Mouse (Mus musculus): Measurements from ENCODE around the gene B4galt5. TPM values are rescaled to one million over a fixed set of nuclear protein-coding genes. Genes with fewer than 3 reads are reported as not detected.
"Not testable (repeated sequence)": the region's sequence is repeated elsewhere in the genome, so short reads cannot be mapped to it uniquely, and the experiment has no call there.

Gene B4galt5
- total RNA-seq (2017) = 42.5 and 50.4 TPM in 2 replicates

DNA sequence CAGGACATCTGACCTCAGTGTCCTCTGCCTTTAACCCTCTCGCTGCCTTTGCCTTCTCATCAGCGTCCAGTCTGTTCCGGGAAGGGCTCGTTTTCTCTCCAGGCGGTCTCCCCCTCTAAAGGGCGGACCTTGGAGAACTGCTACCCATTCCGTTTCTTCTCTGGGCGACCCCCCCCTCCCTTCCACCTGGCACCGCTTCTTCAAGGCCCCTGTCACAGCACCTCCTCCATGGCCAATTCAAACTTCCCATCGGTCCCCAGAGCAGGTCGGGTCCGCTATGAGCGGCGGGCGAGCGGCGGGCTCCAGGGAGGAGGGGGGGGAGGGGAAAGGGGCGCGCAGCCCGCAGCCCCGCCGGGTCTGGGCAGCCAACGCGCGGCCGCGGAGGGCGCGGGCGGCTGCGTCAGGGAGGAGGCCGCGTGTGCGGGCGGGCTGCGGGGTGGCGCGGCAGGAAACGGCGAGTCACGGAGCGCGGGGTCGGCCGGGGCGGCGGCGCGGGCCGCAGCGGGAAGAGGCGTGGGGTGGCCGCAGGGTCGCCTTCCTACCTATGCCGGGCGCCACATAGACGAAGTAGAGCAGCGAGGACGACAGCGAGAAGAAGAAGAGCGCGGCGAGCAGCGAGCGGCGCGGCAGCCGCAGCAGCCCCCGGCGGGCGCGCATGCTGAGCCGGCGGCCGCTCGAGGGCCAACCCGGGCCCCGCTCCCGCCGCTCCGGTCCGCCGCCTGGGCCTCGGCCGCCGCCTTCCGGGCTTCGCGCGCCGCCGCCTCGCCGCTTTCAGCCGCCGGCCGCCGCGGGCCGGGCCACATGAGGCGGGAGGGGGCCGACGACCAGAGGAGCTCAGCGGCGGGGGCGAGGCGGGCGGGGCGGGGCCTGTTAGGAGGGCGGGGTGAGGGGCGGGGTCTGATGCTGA is at the start of gene B4galt5:
TSS of gene B4galt5 (minus strand) at position 808 of the 907 bp plus-strand sequence.
- ATAC-seq (ENCODE audit: extremely low read depth, insufficient number of reproducible peaks, low FRiP score, poor library complexity, severe bottlenecking) = no peak

DNA sequence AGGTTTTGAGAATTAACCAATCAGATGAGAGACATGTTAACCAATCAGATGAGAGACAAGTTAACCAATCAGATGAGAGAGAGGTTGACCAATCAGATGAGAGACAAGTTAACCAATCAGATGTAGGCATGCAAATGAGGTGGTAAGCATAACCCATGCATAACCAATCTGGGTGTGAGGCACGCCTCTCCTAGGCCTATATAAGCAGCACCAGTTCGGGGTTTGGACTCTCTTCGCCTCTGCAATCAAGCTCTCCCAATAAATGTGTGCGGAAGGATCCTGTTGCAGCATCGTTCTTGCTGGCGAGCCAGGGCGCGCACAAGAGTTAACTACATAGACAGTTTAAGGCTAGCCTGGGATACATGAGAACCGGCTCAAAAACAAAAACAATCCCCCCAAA is 47.4 kb upstream of the B4galt5 start:
- not testable (repeated sequence) for ATAC-seq (ENCODE audit: extremely low read depth, insufficient number of reproducible peaks, low FRiP score, poor library complexity, severe bottlenecking)

DNA sequence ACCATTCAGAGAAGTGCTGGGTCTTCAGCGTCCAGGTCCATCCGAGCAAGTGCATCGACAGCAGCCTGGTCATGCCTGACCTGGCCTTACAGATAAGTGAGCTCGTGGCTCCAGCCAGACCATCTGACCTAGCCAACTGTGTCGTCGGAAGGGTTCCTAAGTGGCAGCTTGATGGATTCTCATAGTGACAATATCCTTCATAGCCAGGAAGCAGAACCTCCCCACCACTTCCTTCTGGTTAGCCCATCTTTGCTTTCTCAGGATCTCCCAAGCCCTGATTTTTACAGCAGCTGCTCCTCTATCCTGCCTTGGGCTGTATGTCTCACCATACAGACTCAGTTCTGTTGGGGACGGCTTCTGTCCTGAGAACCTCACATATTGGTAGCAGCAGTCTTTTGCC is 45.4 kb upstream of the B4galt5 start:
- ATAC-seq (ENCODE audit: extremely low read depth, insufficient number of reproducible peaks, low FRiP score, poor library complexity, severe bottlenecking) = no peak

DNA sequence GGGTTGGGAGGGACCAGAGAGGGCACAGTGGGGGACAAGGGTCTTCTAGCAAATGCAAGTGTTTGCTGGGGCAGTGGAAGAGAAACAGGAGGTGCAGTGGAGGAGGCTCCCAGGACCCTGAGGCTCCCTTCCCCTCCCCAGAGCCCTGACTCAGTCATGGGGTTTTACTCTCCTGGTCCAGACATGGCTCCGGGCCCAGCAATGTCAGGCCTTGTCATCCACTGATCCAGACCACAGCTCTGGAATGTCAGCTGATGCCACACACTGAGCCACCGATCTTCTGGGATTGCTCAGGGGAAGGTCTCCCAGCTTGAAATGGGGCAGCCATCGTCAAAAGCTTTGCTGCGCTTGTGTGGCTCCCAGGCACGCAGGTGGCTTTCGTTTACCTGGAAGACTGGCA is 38.0 kb upstream of the B4galt5 start:
- ATAC-seq (ENCODE audit: extremely low read depth, insufficient number of reproducible peaks, low FRiP score, poor library complexity, severe bottlenecking) = no peak

DNA sequence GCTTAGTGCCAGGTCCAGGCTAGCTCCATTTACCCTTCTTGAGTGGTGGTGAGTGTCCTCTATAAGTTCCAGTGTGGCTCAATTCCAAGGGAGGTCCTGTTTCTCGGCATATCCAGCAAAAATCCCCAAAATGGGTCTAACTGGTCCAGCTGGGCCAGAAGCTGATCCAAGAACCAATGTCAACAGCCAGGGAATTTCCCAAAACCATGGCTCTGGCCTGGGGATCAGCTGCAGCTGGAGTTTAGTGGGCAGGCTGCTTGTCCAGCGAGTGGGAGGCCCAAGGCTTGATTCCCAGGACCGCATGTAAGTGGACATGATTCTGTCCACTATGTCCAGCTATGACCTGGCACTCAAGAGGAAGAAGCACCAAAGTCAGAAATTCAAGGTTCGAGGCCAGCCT is 37.5 kb upstream of the B4galt5 start:
- ATAC-seq (ENCODE audit: extremely low read depth, insufficient number of reproducible peaks, low FRiP score, poor library complexity, severe bottlenecking) = no peak

DNA sequence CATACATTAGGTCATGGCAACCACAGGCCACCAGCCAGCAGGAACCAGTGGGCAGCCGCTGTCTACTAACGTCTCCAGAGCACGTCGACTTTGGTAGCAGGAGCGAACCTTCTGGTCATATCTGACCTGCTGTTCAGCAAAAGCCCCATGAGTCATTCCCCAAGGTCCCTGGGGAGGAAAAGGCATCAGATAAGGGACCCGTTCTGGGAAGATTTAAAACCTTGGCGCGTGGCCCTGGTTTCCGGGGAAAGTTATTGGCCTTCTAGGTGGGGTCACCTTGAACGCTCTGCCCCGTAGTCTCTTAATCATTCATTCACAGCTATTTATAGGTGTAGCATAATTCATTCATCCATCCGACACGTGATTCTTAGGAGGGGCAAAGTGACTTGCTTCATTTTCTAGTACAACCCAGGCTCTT is 34.7 kb upstream of the B4galt5 start:
- ATAC-seq (ENCODE audit: extremely low read depth, insufficient number of reproducible peaks, low FRiP score, poor library complexity, severe bottlenecking) = no peak

DNA sequence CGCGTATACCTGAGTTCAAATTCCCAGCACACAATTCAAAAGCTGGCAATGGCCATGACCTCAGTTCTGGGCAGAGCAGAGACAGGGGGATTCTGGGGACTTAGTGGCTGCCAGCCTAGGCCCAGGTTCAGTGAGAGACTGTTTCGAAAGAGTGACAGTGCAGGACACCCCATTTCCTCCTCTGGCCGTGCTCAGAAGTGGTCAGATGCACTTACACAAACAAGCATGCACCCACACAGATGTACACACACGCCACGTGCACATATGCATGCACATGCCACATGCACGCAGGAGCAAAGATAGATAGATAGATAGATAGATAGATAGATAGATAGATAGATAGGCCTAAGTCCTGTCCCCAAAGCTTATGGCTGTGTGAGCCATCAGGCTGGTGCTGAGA is 33.4 kb upstream of the B4galt5 start:
- ATAC-seq (ENCODE audit: extremely low read depth, insufficient number of reproducible peaks, low FRiP score, poor library complexity, severe bottlenecking) = 0 out of 2 replicates have a peak, but pooled peaks have one; percentile 23

DNA sequence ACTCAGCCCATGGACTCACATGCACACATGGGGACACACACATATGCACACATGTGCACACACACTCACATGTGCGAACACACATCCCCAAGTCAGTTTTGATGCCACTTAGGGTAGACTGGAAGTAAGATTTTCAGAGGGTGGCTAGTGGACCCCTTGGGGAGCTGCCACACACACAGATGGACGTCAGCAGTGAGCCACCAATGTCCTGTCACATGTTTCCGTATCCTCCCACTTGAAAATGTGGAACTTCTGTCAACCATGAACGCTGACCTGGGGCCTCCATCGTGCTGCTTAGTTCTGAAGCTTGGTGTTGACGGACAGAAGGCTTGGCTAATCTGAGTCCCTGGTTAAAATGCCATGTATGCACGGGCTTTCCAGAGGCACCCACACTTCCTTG is 32.6 kb upstream of the B4galt5 start:
- peak; percentile 85 for ATAC-seq (ENCODE audit: extremely low read depth, insufficient number of reproducible peaks, low FRiP score, poor library complexity, severe bottlenecking)

DNA sequence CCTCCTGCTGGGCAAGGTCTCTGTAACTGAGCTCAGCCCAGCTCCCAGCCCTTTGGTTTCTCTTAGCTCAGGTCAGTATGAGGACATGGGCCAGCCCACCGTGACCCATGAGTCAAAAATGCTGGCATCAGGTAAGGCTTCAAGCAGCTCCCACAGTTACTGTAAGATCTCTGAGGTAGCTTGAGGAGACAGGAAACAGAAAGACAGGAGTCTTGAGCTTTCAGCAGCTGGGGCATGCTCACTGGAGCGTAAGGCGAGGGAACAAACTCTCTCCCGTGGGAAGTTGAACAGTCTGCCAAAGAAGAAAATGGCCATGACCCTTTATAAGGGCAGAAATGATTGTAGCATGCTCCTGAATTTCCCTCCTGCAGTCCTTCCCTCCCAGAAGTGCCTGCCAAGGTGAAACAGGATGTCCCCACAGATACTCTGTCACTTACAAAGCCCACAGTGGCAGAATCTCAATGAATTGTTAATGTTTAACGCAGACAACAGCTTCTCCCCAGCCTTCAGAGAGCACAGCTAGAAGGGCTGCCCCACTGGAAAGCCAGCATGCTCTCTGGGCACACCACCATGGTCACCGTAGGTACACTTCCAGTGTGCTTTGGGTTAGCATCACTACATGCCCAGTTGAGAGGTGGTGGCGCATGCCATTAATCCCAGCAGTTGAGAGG is 31.8 kb upstream of the B4galt5 start:
- ATAC-seq (ENCODE audit: extremely low read depth, insufficient number of reproducible peaks, low FRiP score, poor library complexity, severe bottlenecking) = no peak

DNA sequence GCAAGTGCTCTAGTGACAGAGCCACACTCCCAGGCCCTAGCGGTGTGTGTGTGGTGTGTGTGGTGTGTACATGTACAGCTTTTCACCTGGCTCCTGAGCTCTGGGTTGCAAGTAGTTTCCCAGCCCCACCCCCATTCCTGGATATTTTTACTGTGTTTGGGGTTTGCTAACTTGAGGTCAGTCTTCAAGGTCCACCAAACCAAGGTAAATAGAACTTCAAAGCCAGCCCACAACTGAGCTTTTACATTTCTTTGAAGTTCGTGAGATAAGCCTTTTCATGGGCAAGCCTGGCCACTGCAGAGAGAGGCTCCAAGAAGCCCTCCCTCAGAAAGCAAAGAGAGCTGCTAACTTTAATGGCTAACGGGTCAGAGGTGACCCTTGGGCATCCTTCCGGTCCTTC is 30.0 kb upstream of the B4galt5 start:
- no peak for ATAC-seq (ENCODE audit: extremely low read depth, insufficient number of reproducible peaks, low FRiP score, poor library complexity, severe bottlenecking)

DNA sequence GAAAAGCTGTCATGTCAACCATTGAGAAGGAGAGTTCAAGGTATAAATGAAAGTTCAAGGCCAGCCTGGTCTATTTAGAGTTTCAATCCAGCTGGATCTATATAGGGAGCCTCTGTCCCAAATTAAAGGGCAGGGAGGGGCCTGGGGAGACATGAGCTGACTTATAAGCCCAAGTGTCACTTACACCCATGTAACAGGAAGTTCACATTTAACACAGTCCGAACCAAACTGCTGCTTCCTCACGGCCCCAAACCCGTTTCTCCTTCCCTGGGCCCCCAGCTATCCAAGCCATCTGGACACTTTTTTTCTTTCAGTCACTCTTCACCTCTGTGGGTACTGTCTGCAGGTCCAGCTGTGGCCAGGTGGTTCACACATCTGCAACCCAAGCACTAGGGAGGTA is 28.7 kb upstream of the B4galt5 start:
- no peak for ATAC-seq (ENCODE audit: extremely low read depth, insufficient number of reproducible peaks, low FRiP score, poor library complexity, severe bottlenecking)

DNA sequence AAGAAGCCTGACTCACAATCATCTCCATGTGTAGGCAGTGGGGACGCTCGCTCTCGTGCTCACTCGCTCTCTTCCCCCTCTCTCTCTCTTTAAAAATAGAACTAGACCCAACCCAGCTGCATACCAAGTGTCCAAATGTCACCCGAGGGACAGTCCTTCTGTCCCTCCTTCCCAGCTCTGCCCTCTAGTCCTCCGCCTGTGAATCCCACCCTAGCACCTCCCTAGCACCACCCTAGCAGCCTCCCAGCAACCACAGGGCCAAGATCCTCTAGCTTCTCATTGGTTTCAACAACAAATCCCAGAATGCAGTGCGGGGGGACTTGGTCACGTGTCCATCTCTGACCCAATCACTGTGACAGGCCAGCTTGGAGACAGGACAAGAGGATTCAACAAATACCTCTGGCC is 27.2 kb upstream of the B4galt5 start:
- ATAC-seq (ENCODE audit: extremely low read depth, insufficient number of reproducible peaks, low FRiP score, poor library complexity, severe bottlenecking) = no peak

DNA sequence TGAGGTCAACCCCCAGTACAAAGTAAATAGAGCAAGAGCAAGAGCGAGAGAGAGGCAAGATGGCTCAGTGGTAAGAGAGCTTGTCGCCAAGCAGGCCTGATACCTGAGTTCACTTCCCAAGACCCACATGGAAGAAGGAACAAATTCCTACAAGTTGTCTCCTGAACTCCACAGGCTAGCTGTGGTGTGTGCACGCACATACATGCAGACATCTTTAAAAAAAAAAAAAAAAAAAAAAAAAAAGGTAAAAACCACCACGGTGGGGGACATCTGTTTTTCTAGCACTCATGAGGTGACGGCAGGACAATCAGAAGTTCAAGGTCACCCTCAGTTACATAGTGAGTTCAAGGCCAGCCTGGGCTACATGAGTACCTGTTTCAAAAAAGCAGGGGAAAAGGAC is 26.7 kb upstream of the B4galt5 start:
- ATAC-seq (ENCODE audit: extremely low read depth, insufficient number of reproducible peaks, low FRiP score, poor library complexity, severe bottlenecking) = no peak

DNA sequence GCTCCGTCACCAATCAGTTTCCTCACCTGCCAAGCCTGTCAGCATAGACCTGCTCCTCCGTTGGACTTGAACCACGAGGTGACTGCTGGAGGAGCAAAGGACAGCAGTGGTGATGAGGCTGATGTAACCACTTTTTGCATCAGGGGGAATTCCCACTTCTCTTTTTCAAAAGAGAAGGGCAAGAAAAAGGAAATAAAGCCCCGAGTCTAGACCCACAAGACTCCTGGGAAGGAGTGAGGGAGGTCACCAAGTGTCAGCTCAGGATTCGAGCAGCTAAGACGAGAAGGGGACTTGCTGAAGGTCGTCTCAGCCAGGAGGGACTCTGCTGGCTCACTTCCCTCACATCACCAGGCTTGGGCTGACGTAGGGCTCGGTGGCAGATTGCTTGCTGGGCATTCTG is 26.2 kb upstream of the B4galt5 start:
- peak; percentile 79 for ATAC-seq (ENCODE audit: extremely low read depth, insufficient number of reproducible peaks, low FRiP score, poor library complexity, severe bottlenecking)

DNA sequence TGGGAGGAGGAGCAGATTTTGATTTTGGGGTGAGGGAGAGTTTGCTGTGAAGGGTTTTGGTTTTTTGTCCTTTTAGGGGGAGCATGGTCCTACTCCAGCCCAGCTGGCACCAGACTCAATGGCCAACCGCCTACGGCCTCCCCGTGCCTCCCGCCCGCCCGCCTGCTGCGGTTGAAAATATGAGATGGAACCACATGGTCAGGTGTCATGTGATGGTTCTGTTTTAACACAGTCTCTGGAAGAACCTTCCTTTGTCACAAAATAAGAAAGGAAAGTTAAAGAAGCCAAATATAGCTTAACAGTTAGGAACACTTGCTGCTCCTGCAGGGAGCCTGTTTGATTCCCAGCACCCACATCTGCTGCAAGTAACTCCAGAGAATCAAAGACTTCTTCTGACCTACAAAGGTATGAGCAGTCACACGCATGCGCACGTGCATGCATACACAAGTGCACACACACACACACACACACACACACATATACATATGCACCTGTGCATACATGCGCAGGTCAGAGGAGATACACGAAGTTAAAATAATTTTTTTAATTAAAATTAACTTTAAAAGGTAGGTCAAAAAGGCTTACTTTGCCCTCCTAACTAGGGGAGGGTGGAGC is 25.3 kb upstream of the B4galt5 start:
- ATAC-seq (ENCODE audit: extremely low read depth, insufficient number of reproducible peaks, low FRiP score, poor library complexity, severe bottlenecking) = no peak

DNA sequence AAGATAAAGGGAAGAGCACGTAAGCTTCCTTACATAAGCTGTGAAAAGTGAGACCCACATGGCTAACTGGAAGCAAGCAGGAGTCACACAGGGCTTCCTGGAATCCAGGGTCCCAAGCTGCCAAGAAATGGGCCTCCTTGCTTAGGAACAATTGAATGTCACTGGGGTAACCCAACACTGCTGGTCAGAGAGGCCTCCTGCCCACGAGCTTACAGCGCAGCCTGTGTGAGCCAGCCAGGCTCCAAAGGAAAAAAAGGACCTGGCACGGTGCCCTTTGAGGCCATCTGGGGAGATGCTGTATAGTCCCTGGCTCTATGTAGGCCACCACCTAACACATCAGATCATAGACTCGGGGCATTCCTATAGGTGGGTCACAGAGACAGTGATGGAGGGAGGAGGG is 24.3 kb upstream of the B4galt5 start:
- no peak for ATAC-seq (ENCODE audit: extremely low read depth, insufficient number of reproducible peaks, low FRiP score, poor library complexity, severe bottlenecking)

DNA sequence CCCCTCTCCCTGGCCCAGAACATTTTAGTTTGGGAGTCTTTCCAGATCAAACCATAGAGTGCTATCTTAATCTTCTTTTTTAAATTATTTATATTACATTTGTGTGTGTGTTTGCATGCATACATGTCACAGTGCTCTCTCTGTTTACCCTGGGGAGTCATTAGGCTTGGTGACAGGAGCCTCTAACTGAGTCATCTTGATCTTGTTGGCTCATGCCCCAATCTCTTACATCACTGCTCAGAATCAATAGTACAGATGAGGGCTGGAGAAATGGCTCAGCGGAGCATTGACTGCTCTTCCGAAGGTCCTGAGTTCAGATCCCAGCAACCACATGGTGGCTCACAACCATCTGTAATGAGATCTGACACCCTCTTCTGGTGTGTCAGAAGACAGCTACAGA is 22.5 kb upstream of the B4galt5 start:
- ATAC-seq (ENCODE audit: extremely low read depth, insufficient number of reproducible peaks, low FRiP score, poor library complexity, severe bottlenecking) = no peak

DNA sequence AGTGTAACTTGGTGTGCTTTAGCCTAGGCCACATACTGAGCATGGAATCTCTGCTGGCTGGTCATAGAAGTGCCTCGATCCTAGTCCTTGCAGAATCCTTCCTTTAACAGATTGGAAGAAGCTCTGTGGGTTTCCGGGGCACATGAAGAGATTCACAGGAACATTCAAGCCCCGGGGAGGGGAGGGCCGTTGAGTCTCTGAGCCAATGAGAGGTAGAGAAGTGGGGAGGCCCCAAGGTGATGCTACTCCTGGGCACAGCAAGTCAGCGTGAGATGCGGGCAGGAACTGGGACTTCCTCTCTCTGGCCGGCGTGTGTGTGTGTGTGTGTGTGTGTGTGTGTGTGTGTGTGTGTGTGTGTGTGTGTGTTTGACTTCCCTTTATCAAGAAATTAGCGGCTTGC is 19.3 kb upstream of the B4galt5 start:
- peak; percentile 92 for ATAC-seq (ENCODE audit: extremely low read depth, insufficient number of reproducible peaks, low FRiP score, poor library complexity, severe bottlenecking)

DNA sequence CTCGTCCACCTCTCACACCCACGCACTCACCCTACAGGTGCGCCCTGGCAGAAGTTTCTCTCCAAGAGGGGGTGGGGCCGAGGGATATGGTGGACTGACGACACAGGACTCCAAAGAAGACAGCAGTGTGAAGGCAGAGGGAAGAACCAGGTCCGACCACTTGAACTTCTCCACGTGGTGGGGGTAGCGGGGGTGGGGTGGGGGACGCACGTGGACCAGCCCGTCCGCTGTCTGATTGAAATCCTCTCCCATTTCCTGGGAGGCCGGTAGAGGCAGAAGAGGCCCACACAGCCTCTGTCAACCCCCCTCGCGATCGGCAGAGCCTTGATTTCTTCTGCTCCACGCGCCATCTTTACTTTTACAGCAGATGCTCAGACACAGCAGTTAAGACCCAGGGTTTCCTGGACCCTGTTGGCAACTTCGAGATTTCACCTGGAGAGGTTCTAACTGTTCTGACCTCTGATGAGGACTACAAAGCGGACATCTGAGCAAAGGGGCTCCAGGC is 18.8 kb upstream of the B4galt5 start:
- ATAC-seq (ENCODE audit: extremely low read depth, insufficient number of reproducible peaks, low FRiP score, poor library complexity, severe bottlenecking) = peak; percentile 49

DNA sequence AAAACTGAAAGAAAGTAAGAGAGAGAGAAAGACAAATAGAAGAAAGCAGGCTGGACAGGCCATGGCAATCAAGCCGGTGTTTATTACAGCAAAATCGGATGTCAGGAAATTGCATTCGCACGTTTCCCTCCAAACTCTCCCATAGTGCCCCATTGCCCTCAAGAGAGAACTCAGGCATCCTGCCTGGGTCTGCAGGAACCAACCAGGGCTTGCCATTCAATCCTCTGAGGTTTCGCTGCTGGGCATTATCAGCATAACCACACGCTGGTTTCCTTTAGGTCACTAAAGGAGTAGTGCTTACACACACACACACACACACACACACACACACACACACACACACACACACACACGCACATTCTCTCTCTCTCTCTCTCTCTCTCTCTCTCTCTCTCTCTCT is 18.3 kb upstream of the B4galt5 start:
- ATAC-seq (ENCODE audit: extremely low read depth, insufficient number of reproducible peaks, low FRiP score, poor library complexity, severe bottlenecking) = peak; percentile 50

Data from neutrophil, adult 5-6 weeks (primary cell).